Mouse (Mus musculus) right cerebral cortex, postnatal 36 days (tissue): Measurements from ENCODE around the gene Fars2.
"Not testable (repeated sequence)": the region's sequence is repeated elsewhere in the genome, so short reads cannot be mapped to it uniquely, and the experiment has no call there.

ENCODE experiments used
- DNase-seq, 2 experiments: peaks; one replicate each; pipeline ENCODE4 v3.0.0; 2022; ENCODE audit warnings: low spot score in 2 of 2, mixed read lengths in 1 of 2

Gene Fars2

GRCm38 (mm10) chr13:36140247-36141016 lies 23.2 kb downstream of the Fars2 start:
- DNase-seq: no peak

DNA sequence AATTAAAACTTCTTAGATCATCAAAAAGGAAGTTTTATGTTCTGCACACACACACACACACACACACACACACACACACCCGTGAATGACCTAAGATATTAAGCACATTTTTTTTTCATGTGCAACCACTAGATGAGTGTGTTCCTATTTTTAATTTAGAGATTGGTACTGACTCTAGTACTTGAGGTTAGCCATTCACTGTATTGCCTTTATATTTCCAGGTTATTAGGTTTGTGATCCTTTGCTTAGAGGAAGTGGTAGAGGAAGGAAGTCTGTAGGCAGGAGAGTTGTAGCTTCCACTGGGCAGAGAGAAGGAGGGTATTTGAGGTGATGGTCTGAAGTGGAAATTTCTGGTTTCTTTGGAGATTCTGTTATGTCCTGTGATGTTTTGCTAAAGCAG lies 28.4 kb downstream of the Fars2 start:
- DNase-seq: no peak

DNA sequence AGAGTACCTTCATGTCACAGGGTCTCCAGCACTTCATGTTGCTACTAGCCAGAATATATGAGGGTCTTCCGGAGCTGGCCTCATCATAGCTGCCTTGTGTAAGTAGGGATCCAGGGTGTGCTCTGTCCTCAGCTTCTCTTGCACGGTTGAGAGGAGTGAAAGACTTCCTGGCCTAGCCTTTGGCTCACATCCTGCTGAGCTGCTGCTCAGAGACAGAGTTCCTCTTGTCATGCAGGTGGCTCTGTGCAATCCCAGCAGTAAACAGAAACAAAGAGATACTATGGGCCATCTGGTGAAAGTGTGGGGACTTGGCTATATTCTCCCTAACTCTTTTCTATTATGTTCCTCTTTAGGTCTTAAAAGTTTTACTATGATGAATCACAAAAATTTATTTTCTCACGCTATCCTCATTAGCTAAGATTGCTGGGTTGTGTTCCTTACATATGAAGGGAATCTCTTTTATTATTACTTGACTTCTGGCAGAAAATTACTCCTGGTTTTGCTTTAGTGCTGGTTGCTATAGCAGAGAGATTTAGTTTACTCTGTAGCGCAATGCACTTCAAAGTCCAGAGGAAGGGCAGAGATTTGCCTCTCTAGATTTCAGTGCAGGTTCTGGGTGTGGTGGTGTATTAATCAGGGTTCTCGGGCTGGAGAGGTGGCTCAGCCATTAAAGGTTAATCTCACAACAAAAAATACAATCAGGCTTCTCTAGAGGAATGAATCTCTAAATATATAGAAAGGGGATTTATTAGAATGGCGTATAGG lies 32.1 kb downstream of the Fars2 start:
- no peak for DNase-seq

GRCm38 (mm10) chr13:36150272-36150671 lies 33.1 kb downstream of the Fars2 start:
- no peak for DNase-seq

- DNase-seq: no peak
Observed at GRCm38 (mm10) chr13:36152728-36153498, 35.7 kb downstream of the Fars2 start.

GRCm38 (mm10) chr13:36156340-36156931 lies 39.2 kb downstream of the Fars2 start:
- DNase-seq: no peak

DNA sequence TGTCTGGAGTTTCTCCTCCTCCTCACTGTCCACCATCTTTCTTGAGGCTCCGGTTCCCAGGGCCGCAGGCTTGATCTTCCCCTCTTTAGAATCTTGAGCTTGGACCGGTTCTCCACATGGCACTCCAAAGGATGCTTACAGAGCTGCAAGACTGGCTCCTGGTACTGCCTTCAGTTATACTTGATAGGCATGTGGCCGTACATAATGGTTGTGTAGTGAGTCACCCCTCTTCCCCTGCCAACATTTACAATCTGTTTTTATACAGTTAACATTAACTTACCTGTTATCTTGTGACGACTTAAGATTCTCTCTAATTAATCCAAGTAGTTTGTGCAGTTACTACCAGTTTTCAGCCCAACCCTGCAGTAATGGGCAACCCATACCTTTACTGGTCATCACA lies 46.2 kb downstream of the Fars2 start:
- DNase-seq: no peak

- no peak for DNase-seq
Observed at GRCm38 (mm10) chr13:36163898-36164297, 46.7 kb downstream of the Fars2 start.

DNA sequence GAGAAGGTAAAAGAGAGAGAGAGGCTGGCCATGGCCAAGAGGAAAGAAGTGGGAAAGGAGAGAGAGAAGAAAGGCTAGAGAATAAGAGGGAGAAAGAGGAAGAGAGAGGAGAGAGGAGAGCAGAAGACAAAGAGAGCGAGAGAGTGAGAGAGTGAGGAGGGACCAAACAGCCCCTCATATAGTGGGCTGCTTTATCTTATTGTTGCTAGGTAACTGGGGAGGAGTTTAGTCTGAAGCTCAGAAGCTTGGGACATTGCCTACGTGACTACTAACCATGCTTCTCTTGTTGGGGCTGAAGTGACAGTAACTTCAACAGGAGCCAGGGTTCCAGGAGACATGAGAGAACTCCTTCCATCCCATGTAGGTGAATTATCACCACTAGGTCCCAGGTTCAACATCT lies 55.8 kb downstream of the Fars2 start:
- not testable (repeated sequence) for DNase-seq

- DNase-seq: no peak
Observed at GRCm38 (mm10) chr13:36174101-36174500, 56.9 kb downstream of the Fars2 start.

DNA sequence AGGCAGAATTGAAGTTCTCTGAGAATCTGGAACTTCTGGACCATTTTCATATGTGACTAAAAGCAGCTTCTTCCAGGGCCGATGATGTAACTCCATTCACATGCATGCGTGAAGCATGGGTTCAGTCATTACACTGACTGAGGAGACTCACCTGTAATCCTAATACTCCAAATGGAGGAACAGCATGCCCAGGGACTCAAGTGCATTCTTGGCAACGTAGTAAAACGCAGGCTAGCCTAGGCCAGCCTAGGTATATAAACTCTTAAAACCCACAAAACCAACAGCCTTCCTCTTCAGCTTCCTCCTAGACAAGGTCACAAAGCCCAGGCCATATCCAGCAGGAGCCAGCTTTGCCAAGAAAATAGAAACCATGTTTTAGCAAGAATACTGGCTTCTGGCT lies 57.6 kb downstream of the Fars2 start:
- DNase-seq: no peak

DNA sequence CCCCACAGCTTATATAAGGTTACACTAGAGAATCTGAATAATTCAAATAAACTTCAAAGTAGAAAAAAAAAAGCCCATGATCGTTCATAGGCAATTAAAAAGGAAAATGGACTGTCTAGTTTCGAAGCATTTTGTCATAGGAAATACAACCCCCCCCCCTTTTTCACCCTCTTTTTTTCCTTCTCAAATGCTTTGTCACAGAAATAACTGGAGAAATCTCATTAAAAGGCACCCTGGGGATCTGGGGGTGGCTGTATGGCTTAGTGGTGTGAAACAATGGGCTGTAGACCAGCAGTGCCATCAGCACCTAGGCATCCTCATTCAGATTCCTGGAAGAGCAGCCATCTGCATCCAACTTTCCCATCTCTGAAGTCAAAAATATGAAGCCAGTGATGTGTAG lies 64.0 kb downstream of the Fars2 start:
- no peak for DNase-seq

DNA sequence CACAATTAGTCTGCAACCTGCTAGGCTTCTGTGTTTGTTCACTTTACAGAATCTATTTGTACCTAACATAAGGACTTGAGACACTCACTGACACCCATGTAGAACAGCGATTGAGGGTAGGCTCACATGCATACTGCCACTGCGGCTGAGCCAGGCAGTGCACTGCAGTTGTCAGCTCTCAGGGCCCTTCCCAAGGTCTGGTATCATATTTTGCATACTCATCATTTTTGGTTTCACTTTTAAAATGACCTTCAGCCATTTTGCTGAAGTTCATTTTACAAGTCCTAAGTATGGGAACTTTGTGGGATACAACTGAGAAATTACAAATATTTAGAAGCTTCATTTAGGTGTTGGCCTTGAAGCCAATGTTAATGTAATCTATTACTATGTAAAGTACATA lies 73.4 kb downstream of the Fars2 start:
- no peak for DNase-seq

DNA sequence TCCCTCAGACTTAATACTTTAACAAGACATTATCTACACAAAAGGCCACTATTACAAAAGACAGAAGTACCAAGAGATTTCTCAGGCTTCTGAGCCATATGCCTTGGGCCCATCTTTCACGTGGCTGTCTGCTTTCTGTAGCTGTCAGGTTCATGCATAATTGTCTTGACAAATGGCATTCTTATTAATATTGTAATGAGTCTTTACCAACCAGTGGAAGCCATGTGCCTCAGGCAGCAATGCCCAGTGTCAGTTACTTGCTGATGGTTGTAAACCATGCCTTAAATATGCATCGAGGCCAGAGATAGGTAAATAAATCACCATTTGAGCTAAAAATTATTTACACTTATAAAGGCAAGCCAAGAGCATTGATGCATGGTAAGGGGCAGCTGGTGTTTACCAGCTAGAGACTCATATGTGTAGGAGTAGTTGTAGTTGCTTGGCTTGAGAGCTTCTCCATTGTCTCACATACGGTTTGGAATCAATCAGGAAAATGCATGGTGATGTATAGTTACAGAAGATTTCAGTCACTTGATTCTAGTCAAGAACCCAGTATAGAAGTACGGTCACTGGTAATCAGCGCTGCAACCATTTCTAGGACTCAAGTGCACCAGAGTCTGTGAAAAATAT lies 76.4 kb downstream of the Fars2 start:
- no peak for DNase-seq

DNA sequence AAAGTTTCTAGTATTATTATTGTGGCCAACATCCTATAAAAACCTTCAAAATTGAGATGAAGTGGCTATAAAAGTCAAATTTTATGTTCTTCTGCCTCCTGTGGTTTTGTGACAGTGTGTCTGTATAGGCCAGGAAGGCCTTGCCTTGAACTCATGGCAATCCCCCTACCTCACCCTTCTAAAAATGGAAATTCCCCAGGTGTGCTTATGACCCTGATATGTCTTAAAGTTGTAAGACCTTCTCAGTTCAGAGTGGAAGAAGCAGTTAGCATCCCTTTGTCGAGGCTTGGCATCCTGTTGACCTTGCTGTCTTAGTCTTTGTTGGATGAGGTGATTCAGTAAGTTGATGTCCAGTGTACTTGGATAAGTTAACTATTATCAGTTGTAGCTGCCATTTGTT lies 82.1 kb downstream of the Fars2 start:
- no peak for DNase-seq

DNA sequence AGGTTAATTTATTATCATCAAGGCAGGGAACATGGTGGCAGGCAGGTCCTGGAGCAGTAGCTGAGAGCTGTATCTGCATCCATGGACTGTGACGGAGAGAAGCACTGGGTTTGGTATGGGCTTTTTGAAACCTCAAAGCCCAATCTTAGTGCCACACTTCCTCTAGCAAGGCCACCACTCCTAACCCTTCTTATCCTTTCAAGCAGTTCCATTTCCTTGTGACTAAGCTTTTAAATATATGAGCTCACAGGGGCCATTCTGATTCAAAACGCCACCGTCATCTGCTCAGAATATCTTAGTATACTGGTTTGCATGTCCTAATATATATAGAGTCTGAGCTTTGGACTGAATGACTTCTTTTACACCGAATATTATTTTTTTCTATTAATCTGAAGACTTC lies 83.2 kb downstream of the Fars2 start:
- no peak for DNase-seq

DNA sequence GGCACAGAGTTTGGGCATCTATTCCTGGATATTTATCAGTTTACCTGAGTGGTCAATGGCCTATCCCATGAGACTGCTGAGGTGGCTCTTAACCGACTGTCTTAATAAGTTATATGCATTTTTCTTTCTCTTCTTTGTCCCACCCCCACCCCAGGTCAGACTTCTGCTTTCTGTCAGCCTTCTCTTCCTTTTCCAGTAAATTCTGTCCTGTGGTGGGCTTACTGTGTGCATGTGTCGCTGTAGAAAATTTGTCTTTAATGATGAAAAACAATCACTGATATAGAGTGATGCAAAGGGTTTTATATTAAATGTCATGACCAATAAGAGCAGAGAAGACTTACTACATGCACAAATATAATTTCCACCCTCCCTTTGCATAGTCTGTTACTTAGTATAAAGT lies 85.3 kb downstream of the Fars2 start:
- no peak for DNase-seq

GRCm38 (mm10) chr13:36203014-36203413 lies 85.8 kb downstream of the Fars2 start:
- no peak for DNase-seq

DNA sequence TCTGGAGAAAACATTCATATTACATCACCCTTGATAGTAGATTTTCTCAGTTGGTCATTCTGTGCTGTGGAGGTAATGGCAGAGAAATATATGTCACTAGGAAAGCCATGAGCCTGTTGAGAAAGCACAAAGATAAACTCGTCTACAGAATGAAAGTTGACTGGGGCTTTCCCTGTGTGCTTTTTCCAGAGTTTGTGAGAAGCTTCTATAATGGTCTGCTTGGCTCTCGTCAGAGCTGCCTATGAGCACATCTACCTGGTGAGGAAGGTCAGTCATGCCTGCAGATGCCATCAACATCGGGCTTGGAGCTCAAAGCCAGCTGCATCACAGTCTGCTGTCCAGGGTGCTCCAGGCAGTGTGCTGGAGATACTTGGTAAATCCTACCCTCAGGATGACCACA lies 87.1 kb downstream of the Fars2 start:
- DNase-seq: no peak

DNA sequence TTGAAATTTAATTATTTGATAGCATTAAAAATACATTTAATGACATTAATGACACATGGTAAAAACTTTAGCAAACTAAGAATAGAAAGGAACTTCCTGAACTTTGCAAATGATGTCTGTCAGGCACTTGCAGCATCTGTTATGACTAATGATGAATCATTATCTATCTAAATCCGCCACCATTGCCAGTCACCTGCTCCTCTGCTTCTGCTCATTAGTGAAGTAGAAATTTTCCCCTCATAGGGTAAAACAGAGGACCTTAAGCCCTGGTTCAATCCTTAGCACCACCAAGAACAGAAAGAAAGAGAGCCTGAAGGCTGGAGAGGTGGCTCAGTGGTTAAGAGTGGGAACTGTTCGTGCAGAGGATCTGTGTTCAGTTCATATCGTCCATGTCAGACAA lies 93.8 kb downstream of the Fars2 start:
- no peak for DNase-seq

DNA sequence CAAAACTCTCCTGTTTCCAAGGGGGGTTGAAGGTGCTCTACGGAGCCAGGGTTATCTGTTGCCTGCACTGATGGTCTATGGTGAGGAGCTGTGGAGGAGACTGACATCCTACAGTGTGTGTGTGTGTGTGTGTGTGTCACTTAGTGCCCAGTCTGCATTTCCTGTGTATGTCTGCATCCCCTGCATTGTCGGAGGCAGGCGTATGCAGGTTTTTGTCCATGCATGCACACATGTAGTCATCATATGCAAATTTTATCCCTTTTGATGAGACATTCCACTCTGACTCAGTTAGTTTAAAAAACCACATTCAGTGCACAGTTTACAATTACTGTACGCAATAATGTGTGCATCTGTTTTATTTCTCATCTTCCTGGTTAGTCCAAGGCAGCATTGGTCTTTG lies 96.8 kb downstream of the Fars2 start:
- no peak for DNase-seq

DNA sequence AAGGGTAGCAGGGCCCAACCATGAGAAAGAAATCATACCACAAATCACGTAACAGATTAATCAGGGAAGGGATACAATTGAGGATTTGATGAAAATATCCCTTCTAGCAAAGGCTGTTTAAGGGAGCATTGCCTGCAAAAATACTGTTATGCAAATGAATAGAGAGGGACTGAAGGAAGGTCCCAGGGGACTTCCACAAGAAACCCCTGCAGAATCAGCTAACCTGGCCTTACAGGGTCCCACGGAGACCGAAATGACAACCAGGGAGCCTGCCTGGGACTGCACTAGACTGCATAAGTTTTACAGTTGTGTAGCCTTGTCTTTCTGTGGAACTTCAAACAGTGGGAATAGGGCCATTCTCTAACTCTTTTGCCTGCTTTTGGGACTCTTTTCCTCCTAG lies 98.8 kb downstream of the Fars2 start:
- no peak for DNase-seq
